Mouse (Mus musculus): ENCODE measurements around the gene St6galnac6.

The St6galnac6 gene

DNA sequence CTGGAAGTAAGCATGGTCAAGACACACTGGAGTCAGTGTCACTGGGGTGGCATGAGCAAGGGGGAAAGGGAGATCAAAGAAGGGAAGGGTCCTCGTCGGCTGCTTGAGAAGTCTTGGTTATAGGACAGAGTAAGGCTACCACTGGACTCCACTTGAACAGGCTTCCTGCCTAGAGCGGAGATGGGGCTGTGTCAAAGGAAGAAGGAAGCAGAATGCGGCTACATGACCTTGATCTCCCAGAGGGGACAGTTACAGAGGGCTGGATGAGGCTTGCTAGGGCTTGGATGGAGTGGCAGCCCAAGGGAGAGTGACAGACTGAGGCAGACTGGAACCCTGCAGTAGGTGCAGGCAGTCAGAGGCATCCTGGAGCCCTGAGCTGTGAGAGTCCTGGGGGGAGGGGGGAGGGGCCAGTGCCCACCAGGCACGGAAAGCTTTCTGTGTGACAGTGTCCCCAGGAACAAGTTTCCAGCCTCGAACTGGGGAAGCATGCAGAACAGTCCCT lies 41.1 kb downstream of the St6galnac6 start:
- DNase-seq (ENCODE audit: low read depth), result no peak

DNA sequence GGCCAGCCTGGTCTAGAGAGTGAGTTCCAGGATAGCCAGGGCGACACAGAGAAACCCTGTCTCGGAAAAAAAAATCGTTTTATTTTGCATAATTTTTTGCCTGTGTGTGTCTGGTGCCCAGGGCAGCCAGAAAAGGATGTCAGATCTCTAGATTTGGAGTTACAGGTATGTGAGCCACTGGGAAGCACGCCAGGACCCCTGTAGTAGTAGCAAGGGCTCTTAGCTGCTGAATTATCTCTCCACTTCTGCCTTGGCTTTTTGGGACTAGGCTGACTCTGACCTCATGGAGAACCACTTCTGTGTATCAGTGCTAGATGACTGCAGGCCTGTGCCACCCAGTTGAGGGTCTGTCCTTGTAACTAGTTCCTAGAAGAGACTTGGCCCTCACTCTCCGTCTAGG lies 42.3 kb downstream of the St6galnac6 start:
- no peak for DNase-seq (ENCODE audit: low read depth)

DNA sequence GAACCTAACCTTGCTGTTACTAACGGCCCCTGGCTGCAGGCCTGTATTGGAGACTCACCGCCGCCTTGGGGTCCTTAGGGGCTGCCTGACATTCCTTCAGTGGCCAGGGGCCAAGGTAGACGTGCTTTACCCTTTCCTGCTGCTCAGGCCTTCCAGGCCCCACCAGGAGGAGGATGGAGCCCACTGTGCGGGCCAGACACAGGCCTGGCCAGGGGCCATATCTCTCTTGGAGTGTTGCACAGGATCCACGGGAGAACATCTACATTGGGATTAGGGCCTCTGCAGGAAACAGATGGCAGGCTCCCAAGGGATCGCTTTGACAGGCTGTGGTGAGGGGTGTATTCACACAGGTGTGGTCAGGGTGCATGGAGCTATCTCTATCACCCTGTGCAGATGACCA lies 43.3 kb downstream of the St6galnac6 start:
- DNase-seq (ENCODE audit: low read depth), result no peak

DNA sequence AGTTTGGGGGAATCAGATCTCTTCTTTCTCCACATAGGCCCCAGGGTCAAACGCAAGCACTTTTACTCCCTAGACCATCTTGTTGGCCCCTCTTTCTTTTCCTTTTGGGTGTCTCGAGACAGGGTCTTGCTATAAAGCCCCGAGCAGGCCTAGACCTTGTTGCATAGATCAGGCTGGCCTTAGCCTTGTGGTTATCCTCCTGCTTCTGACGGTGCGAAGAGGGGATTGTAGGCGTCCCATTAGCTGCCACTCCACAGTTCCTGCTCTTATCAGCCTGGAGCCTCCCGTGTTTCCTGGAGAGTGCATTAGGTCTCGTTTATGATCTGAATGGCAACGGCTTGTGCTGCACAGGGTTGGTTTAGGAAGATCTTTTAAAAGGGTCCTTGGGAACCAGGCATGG lies 44.6 kb downstream of the St6galnac6 start:
- DNase-seq (ENCODE audit: low read depth), result no peak

DNA sequence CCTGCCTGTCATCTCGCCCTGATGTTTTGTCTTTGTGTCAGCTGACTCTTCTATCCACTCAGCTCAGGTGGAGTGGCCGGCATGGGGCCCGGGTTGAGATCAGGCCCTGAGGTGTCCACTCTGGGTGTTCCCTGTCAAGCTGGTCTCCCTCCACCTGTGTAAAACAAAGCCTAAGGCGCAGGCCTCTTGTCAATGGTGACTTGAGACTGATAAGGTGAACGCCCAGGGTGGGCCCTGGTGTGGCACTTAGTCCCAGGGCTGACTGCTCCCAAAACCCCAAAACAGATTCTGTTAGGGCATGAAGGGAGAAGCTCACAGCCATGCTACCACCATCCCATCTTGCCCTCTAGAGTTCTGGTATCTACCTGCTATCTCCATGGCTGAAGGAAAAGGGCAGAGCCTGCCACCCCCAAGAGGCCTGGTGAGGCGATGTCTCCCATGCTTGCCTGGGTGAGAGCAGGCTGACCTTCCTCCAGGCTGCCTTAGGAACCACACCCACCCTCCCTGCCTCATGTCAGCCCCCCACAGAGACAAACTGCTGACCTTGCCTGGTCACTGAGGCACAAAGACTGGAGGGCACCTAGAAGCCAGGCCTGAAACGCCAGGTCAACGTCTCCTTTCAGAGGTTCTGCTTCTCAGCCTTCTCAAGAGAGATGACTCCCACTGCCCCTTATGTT lies 45.4 kb downstream of the St6galnac6 start:
- no peak for DNase-seq (ENCODE audit: low read depth)

DNA sequence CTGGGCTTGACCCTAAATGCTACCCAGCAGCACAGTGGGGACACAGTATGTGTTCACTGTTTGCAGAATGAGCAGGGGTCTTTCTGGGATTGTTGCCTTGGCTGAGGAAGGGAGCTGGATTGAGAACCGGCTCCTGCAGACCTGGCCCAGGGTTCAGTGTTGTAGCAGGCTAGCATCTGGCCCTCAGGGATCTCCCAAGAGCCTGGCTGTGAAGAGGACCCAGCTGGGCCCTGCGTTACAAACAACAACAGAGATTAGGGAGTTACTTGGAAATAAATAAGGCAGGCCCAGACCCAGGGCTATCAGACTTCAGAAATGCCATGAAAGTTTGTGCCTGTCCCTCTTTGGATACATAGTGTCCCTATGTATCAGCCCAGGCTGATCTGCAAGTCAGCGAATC lies 46.1 kb downstream of the St6galnac6 start:
- no peak for DNase-seq (ENCODE audit: low read depth)

DNA sequence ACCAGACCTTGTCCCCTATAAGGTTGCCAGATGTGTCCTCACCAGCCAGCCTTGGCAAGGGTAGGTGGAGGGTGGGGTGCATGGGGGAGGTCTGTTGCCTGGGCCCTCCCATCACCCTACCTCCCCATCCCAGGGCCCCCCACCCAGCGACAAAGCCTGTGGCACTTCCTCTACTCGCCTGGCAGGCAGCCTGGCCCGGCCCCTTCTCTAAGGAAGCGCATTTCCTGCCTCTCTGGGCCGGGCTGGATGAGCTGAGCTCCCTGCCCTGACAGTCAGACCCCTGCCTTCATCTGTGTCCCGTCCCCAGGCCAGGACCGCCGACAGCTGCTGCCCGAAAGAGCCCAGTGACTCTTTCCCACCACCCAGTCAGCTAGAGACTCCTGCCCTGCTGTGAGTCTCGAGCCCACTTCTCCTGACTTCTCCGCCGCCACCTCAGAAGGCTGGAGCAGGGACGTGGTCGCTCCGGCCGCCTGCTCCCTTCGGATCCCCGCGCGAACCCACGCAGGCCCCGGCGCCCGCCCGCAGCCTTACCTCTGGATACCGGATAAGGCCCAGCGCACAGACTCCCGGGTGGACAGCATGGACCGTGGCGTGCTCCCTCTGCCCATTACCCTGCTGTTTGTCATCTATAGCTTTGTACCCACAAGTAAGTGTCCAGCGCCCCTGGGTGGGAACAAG lies 47.0 kb downstream of the St6galnac6 start, which contains the start of gene Eng:
Gene Eng (plus strand): TSS at position 217 of the 678 bp plus-strand sequence.
- DNase-seq (ENCODE audit: low read depth), result no peak

DNA sequence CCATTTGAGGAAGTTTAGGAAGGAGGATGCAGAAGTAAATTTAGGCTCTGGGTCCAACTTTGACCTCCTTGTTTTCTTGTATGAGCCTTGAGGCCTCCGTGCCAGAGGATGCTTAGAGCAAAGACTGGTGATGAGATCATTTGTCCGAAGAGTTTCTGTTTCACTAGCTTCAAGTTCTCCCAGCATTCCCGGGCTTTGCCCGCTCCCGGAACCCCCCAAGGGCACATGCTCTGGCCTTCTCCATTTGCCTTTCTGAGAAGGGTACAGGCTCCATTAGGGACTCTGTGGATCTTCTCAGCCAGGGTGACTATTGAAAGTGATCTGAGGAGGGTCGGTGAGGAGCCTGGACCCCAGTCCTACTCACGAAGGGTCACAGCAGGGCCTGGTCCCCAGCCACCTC lies 47.9 kb downstream of the St6galnac6 start:
- no peak for DNase-seq (ENCODE audit: low read depth)

DNA sequence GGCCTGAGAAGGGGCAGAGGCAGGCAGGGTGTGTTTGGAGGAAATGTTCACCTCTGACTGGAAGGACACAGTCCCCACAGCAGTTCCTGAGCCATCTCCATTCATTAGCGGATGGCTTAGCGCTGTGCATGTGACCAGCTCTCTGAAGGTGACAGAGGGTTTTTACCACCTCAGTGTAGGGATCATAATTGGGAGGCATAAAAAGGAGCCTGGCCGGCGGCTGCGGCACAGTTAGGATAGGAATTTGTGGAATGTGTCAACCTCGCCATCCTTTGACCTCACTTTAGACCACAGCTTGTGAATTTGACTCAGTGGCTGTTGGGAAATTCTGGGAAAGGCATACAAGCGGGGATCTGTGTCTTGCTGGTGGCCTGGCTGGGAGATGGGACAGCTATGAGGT lies 54.3 kb downstream of the St6galnac6 start:
- no peak for DNase-seq (ENCODE audit: low read depth)

DNA sequence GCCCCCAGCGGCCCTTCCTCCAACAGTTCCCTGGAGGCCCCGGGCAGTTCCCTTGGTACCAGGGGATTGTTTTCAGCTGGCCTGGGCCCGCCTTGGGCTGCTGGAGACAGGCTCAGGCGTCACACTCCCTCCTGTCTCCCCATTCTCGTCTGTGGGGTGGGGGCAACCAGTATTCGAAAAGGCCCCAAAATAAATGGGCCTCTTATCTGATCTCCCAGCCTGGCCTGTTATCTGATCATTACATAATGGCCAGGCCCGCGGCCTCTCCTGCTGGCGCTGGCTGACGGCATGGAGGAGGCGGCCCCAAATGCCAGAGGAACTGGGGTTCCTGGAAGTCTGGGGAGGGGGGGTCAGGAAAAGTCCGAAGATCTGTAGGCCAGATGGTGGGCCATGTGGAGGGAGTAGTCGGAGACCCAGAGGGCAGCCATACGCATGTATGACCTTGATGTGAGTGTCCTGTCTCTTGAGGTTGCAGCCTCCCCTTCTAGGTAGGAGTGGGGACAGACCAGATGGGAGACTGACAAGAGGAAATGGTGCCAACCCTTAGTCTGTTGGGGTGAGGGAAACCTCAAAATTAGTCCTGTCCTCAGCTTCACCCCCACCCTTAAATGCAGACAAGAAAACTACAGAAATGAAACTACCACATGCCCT lies 55.4 kb downstream of the St6galnac6 start:
- no peak for DNase-seq (ENCODE audit: low read depth)

DNA sequence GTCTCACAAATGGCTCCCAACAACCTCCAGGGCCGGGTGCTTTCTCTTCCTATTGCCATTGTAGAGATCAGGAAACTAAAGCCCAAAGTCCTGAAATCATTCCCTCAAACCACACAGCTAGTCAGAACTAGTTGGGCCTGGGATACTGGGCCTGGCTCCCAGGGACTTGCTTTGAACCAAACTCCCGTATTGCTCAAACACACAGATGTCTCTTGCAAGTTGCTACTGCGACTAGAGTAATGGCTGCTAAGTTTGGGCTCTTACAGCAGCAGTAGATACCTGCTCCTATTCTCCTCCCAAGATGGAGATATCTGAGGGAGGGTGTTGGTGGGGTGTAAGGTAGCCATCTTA lies 55.9 kb downstream of the St6galnac6 start:
- no peak for DNase-seq (ENCODE audit: low read depth)

DNA sequence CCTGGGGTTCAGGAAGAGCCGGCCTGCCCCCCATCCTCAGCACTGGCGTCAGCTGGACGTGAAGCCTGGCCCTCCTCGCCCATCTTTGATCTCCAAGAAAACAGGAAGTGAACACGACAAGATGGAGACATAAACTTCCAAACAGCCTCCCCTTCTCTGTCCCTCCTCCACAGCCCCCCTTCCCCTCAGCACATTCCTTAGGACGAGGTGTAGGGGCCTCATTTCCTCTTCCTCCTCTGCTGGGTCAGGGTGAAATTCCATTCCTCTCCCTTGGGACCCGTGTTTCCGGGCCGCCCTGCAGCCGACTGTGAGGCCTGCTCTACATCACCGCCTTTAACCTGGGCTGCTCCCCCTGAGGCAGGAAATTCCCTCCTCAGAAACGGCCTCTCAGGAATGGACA lies 56.3 kb downstream of the St6galnac6 start:
- DNase-seq (ENCODE audit: low read depth), result no peak

DNA sequence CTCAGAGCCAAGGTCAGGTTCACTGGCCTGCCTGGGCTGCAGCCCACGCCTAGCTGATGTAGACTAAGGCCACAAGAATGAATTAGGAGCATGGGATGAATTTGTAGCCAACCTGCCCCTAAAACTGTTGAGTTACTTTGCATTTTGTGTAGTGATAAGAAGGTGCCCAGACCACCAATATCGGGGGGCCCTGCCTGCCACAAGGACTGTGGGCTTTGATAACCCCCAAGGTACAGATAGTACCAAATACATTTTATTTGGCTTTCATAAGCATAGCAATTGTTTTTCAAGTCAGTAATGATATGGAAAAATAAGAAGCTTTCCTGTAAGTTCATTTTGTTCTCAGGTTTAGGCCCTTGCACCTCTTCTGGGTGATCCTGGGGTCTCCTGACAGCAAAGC lies 59.4 kb downstream of the St6galnac6 start:
- DNase-seq (ENCODE audit: low read depth), result no peak

DNA sequence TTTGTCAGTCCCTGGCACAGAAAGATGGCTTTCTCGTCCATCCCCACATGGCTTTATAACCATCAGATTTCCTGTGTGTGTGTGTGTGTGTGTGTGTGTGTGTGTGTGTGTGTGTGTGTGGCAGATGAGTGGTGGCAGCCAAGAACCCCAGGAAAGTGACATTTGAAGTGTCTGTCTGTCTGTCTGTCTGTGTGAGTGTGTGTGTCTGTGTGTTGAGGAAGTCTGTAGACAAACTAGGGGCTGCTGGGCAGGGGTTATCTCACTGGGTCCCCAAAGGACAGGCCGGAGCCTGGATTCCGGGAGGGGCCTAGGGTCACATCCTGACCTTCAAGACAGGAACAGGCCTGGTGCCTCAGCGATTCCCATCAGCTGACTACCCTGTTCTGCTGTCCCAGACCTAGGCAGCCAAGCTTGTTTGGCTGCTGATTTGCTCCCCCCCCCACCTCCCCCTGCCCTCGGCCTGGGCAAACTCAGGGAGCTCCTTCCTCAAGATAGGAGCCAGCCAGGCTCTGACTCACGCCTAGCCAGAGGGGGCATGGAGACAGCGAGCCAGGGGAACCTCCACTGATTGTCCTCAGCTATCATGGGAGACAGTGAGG lies 62.1 kb downstream of the St6galnac6 start:
- DNase-seq (ENCODE audit: low read depth), result no peak

DNA sequence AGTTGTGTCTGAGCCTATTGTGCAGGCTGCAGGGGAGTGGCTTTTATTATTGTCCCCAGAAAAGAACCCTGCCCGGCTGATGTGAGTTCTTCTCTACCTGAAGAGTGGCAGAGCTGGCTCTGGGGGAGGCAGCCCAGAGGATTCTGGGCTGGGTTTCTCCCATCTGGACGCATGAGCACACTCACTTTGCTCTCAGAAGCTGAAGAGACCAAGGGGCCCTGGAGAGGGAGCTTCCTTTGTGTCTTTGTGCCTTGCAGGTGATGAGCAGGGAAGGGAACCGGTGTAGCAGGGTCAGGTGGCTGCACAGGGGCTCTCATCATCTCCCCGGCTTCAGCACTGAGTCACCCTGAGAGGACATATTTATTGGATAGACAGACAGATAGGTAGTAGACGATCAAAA lies 62.8 kb downstream of the St6galnac6 start:
- DNase-seq (ENCODE audit: low read depth), result no peak

DNA sequence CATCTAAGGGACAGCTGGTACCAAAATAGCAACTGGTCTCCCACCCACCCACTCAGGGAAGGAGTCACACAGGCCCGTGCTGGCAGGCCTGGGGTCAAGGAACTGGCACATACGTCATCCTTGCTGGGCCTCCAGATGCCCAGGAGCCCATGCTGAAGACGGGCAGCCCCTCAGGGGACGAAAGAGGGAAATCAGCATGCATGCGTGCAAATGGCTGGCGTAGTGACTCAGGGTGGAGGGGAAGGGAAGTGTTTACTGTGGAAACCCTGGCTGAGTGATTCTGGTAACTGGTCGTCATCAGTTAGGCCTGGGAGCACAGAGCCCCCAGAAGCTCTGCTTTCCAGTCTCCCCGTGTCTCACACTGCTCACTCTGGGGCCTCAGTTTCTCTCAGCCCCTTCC lies 65.8 kb downstream of the St6galnac6 start:
- no peak for DNase-seq (ENCODE audit: low read depth)

DNA sequence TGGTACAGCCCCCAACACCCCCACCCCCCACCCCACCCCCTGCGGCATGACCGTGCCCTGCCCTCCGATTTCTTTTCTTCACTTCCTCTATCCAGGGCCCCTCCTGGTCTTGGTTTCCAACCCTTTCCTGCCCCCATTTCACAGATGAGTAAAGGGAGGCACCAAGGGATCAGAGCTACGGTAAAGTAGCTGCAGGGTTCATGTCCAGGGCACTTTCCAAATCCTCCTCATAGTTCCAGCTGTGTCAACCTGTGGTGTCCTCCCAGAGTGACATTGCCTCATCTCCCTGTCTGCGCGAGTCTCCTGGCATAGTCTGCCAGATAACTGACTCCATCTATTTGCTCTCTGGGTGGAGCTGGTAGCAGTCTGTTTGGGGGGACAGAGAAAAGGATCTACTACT lies 66.3 kb downstream of the St6galnac6 start:
- DNase-seq (ENCODE audit: low read depth), result no peak

DNA sequence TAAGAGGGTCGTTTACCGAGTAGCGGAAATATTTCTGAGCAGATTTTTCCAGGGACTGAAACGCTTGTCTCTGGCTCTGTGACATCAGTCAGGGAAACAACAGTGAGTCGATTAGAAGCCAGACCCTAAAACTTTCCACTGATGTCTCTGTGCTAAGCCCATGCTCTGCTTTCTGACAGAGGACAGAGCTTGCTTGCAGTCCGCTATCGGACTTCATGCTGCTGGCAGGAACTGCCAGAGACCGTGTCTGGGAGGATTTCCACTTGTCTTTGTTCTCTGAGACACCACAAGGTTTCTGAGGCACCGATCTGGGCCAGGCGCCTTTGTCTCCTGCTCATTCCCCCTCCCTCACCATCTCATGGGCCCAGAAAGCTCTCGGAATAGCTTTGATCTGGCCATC lies 68.3 kb downstream of the St6galnac6 start:
- no peak for DNase-seq (ENCODE audit: low read depth)

DNA sequence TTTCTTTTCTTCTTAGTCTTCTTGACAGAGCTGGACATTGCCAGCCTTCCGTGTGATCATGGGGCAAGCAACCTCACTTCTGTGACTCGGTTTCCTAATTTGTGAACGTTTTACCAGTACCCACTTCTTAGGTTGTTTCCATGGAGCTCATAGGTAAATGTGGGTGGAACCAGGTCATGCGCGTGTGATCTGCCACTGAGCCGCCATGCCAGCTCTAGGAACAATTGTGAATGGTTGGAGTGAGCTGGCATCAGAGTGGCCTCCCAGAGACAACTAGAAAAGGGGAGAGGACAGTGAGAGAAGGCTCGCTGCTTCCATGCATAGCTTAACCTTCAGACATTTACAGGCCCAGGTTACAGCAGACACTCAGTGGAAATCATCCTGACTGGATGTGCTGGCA lies 68.7 kb downstream of the St6galnac6 start:
- DNase-seq (ENCODE audit: low read depth), result no peak

DNA sequence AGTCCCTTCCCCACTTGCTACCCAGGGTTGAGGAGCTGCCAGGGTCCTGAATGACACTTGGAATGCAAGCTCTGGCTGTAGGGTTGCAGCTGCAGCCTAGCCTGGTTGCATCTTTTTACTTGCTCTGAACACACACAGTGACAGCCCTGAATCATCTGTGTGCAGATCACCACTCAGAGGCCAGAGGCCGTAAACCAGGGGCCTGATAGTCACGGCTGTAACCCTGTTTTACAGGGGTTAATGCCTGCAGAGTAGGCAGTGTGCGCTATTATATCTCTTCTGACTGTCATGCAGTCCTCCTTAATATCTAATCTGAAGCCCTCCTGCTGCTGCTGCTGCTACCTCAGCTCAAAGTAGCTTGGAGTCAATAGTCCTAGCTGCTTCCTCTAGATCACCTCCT lies 70.4 kb downstream of the St6galnac6 start:
- DNase-seq (ENCODE audit: low read depth), result no peak

Data from induced T-regulatory cell, adult 2 months (primary cell).